Mouse (Mus musculus) embryonic facial prominence, embryonic 13.5 days (tissue): ENCODE results near the gene Nipa2. TPM values are rescaled to one million over a fixed set of nuclear protein-coding genes. Genes with fewer than 3 reads are reported as not detected.

ENCODE experiments used
- polyA plus RNA-seq: library from polyadenylated mRNA; unstranded; fragments of >200 nt; fragmentation: Nextera tagmentation; extraction: Ambion mirVana; gene quantifications from 2 replicates; pipeline ENCODE4 v1.2.1, GENCODE M21; 2015

The Nipa2 gene
- polyA plus RNA-seq, 1 experiment from 2014 or later = 43.1 TPM

Other genes with a start within 250 kb of the Nipa2 start
- 0.54 and 0.58 TPM in 2 replicates for gene Siglech, start 194.3 kb downstream of the Nipa2 start, polyA plus RNA-seq
- gene Tubgcp5, start 168.3 kb downstream of the Nipa2 start, polyA plus RNA-seq = 45.6 and 52.7 TPM in 2 replicates
- gene Cyfip1, start 120.7 kb downstream of the Nipa2 start, polyA plus RNA-seq = 119 and 125 TPM in 2 replicates
- gene Nipa1, start 57.5 kb upstream of the Nipa2 start, polyA plus RNA-seq = 9.8 and 10.3 TPM in 2 replicates
- 32.3 and 32.5 TPM in 2 replicates for gene Herc2, start 87.7 kb upstream of the Nipa2 start, polyA plus RNA-seq